Mouse (Mus musculus) forebrain, embryonic 14.5 days (tissue): ENCODE data around the gene Negr1. TPM values are rescaled to one million over a fixed set of nuclear protein-coding genes. Genes with fewer than 3 reads are reported as not detected.

Experiments used
- ATAC-seq: fragments of 200-750 bp; cut with Nextera tagmentation; 2 replicates; pipeline ENCODE4 v1.8.0; 2017; ENCODE audit warnings: mild to moderate bottlenecking, moderate library complexity
- DNase-seq: peaks from one replicate; pipeline ENCODE4 v3.0.0-alpha.2; 2015; ENCODE audit warnings: low spot score
- H3K27ac ChIP-seq: fragments of 300-500 bp; sonication (generic); 2 replicates; pipeline ENCODE4 v1.5.1; 2014; ENCODE audit warnings: low read depth, mild to moderate bottlenecking, control low read depth, low read length, moderate library complexity
- H3K27me3 ChIP-seq: fragments of 300-500 bp; sonication (generic); replicated peaks from 2 replicates; pipeline ENCODE4 v1.6.1; 2014; ENCODE audit warnings: low read length, control low read depth, mixed read lengths; ENCODE audit not compliant: control insufficient read depth, insufficient read depth
- H3K36me3 ChIP-seq: fragments of 300-500 bp; sonication (generic); 2 replicates; pipeline ENCODE4 v1.6.1; 2014; ENCODE audit warnings: low read length, control low read depth; ENCODE audit not compliant: control insufficient read depth, insufficient read depth
- H3K4me1 ChIP-seq: fragments of 300-500 bp; sonication (generic); 2 replicates; pipeline ENCODE4 v1.6.1; 2014; ENCODE audit warnings: antibody characterized with exemption, low read length, control low read depth; ENCODE audit not compliant: control insufficient read depth, insufficient read depth
- H3K4me2 ChIP-seq: fragments of 300-500 bp; sonication (generic); 2 replicates; pipeline ENCODE4 v1.6.1; 2014; ENCODE audit warnings: mild to moderate bottlenecking, control low read depth, low read length
- H3K4me3 ChIP-seq: fragments of 300-500 bp; sonication (generic); 2 replicates; pipeline ENCODE4 v1.5.1; 2014; ENCODE audit warnings: low read depth, low read length, control low read depth
- H3K9ac ChIP-seq: fragments of 300-500 bp; sonication (generic); 2 replicates; pipeline ENCODE4 v1.6.1; 2014; ENCODE audit warnings: mild to moderate bottlenecking, low read length, control low read depth, moderate library complexity
- H3K9me3 ChIP-seq: fragments of 300-500 bp; sonication (generic); replicated peaks from 2 replicates; pipeline ENCODE4 v1.6.1; 2016; ENCODE audit warnings: low read length, control low read depth, mixed read lengths; ENCODE audit not compliant: control insufficient read depth
- WGBS: fragments of 180-500 bp; shearing (Covaris S2); extraction: QIAGEN DNeasy Blood & Tissue Kit; methylation state at CpG from one replicate; pipeline ENCODE4 v1.1.7; 2014; 5-methylcytosine and 5-hydroxymethylcytosine counted together
- polyA plus RNA-seq: library from polyadenylated mRNA; unstranded; fragments of >200 nt; fragmentation: Nextera tagmentation; extraction: Ambion mirVana; gene quantifications from 2 replicates; pipeline ENCODE4 v1.2.1, GENCODE M21; 2014

Gene Negr1
- polyA plus RNA-seq, 1 experiment from 2014 or later: 28.3 TPM

DNA sequence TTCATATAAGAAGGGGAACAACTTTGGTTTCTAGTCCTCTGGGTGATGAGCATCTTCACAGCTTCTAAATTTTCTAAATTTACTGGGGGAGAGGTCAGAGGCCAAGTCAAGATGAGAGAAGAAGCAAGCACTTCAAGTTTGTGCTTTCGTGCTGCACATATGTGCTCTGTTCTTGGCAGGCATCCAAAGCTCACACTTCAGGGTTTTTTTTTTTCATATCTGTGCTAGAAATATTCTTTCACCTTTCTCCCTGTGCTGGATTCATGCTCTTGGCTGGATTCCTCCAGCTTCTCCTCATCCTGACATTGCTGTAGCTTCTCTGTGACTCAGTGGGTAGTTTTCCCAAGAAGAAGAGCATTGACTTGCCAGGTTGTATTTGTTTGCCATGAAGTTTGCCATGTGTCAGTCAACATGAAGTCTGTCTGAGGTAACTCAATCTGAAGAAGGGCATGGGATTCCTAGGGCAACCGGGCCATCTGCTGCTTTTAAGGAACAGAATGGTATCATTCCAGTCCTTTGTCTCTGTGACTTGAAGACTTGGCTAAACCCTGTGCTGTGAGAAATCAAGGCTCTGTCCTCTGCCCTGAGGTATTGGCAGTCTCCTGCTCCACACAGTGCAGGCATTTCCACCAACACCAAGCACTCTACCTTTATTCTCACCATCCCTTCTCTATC, 204.7 kb downstream of the Negr1 start:
- H3K27me3 ChIP-seq: no peaks in the 10 kb centered on the region
- H3K4me3 ChIP-seq: no peak overlapping the region
- H3K4me2 ChIP-seq: no peak overlapping the region
- WGBS: 46% methylated on average over 2 of the region's 2 CpGs
- H3K27ac ChIP-seq: no peak overlapping the region; the same call in 1 of the 2 replicates
- ATAC-seq (peak; percentile 45; the same call in 1 of the 2 replicates), DNase-seq (peak; percentile 46)
- no peaks in the 10 kb centered on the region for H3K9me3 ChIP-seq
- H3K36me3 ChIP-seq: no peaks in the 10 kb centered on the region
- 0 out of 2 replicates have a peak, but pooled peaks cover 7% of the 10 kb centered on the region for H3K4me1 ChIP-seq
- H3K9ac ChIP-seq: no peak overlapping the region

GRCm38 (mm10) chr3:156771626-156772025, 210.0 kb downstream of the Negr1 start:
- Histone ChIP-seq H3K27me3 (no peaks in the 10 kb centered on the region), H3K9ac (no peak overlapping the region), H3K4me2 (no peak overlapping the region), H3K36me3 (no peaks in the 10 kb centered on the region), H3K27ac (no peak overlapping the region), H3K4me1 (0 out of 2 replicates have a peak, but pooled peaks cover 5% of the 10 kb centered on the region), H3K9me3 (no peaks in the 10 kb centered on the region), H3K4me3 (no peak overlapping the region)
- 79% methylated on average over 2 of the region's 2 CpGs for WGBS
- ATAC-seq (no peak), DNase-seq (no peak)

GRCm38 (mm10) chr3:156772057-156772456, 210.5 kb downstream of the Negr1 start:
- H3K27ac ChIP-seq: no peak overlapping the region
- H3K4me2 ChIP-seq: no peak overlapping the region
- H3K4me1 ChIP-seq: peaks cover 4% of the 10 kb centered on the region; the same call in 1 of the 2 replicates
- no peak overlapping the region for H3K9ac ChIP-seq
- 48% methylated on average over 1 of the region's 1 CpGs for WGBS
- H3K36me3 ChIP-seq: no peaks in the 10 kb centered on the region
- ATAC-seq: peak; percentile 74; the same call in 1 of the 2 replicates
- no peaks in the 10 kb centered on the region for H3K9me3 ChIP-seq
- no peak overlapping the region for H3K4me3 ChIP-seq
- peak; percentile 40 for DNase-seq
- no peaks in the 10 kb centered on the region for H3K27me3 ChIP-seq

DNA sequence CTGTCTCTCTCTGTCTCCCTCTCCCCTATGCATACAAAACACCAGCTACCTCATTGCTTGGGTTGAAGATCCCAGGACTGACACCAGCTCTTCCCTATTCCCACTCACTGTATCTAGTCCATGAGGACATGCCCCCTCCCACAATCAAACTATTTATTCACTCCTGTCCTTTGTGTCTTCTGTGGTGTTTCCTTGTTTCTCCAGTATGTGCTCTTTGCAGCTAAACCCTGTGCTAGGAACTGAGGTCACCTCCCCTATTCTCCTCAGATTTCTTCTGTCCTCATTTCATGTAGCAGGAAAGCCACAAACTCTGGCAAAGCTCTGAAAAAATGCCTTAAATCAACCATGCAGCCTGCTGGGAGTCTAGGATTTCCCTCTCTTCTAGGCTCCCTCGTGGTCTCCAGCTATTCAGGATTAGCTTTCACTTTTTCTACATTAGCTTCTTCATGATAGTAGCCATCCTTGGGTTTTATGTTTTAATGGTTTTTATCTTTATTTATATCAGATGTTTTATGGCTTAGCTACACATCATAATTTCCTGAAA, 222.8 kb downstream of the Negr1 start:
- ATAC-seq (no peak), DNase-seq (no peak)
- H3K36me3 ChIP-seq: no peaks in the 10 kb centered on the region
- no peaks in the 10 kb centered on the region for H3K27me3 ChIP-seq
- no peaks in the 10 kb centered on the region for H3K9me3 ChIP-seq
- no peak overlapping the region for H3K27ac ChIP-seq
- H3K9ac ChIP-seq: no peak overlapping the region
- no peak overlapping the region for H3K4me2 ChIP-seq
- no peak overlapping the region for H3K4me3 ChIP-seq
- WGBS: 48% methylated on average over 1 of the region's 1 CpGs
- H3K4me1 ChIP-seq: no peaks in the 10 kb centered on the region

DNA sequence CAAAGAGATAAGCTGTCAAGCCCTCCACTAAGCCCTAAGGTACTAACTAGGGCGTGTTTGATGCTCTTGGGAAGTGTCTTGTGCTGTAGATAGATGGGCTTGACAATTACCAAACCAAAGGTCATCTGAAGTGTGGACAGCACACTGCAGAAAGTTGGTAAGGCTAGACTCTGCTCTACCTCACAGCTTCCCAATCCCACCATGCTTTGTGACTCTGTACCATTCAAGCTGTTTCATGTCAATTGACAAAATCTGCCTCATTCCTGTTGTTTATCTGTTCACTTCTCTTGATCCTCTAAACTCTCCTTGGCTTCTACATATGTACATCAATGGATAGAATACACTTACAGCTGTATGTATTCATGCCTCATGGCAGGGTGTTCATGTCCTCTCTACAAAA, 224.8 kb downstream of the Negr1 start:
- no peak for ATAC-seq
- WGBS: 77% methylated on average over 1 of the region's 1 CpGs
- H3K9ac ChIP-seq: no peak overlapping the region

GRCm38 (mm10) chr3:156791234-156791633, 229.6 kb downstream of the Negr1 start:
- Histone ChIP-seq H3K4me1 (peaks cover 3% of the 10 kb centered on the region), H3K36me3 (no peaks in the 10 kb centered on the region), H3K4me3 (no peak overlapping the region), H3K9me3 (no peaks in the 10 kb centered on the region), H3K9ac (no peak overlapping the region), H3K4me2 (no peak overlapping the region), H3K27me3 (no peaks in the 10 kb centered on the region), H3K27ac (no peak overlapping the region)
- ATAC-seq: peak; percentile 67; the same call in 1 of the 2 replicates
- DNase-seq: peak; percentile 38

More for the DNA sequence above, 224.8 kb downstream of the Negr1 start:
- H3K9me3 ChIP-seq: no peaks in the 10 kb centered on the region
- no peak overlapping the region for H3K4me3 ChIP-seq
- H3K27me3 ChIP-seq: no peaks in the 10 kb centered on the region
- DNase-seq: no peak
- no peaks in the 10 kb centered on the region for H3K36me3 ChIP-seq
- H3K4me2 ChIP-seq: no peak overlapping the region
- H3K4me1 ChIP-seq: no peaks in the 10 kb centered on the region; the same call in 1 of the 2 replicates
- H3K27ac ChIP-seq: no peak overlapping the region

DNA sequence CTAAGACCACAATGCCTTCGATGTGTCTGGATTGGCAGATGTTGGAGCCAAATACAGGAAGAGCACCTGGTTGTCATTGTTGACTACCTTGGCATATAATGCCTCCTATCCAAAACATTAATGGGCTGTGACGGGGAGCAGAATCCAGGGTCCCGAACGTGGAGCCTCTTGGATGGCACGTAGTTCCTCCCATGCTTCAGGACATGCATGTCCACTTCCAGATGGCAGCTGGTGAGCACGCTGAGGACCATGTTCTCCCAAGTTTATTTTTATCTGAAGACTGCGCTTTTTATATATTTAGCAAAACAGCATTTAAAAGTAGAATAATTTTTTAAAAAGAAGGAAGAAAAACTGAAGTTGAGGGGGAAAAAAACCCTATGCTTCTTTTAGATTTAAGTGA, 231.1 kb downstream of the Negr1 start:
- DNase-seq: no peak
- no peak overlapping the region for H3K4me3 ChIP-seq

DNA sequence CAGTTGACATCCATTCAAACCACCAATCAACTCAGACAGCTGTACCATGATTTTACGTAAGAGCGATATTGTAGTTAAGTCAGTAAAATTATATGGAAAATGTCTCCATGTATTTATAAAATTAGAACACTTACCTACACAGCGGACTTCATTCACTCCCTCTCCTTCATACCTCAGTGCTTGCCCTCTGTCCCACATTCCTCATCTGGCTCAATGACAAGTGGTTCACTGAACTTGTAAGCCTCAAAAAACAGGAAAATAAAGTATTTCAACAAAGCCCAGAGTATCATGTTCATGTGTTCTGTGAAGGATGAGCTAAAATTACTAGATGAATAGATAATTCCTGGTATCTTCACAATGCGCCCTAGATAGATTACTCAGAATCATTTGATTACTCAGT, 232.5 kb downstream of the Negr1 start:
- no peaks in the 10 kb centered on the region for H3K27me3 ChIP-seq
- no peaks in the 10 kb centered on the region for H3K9me3 ChIP-seq
- no peak overlapping the region for H3K4me3 ChIP-seq
- ATAC-seq (no peak), DNase-seq (no peak)
- H3K4me2 ChIP-seq: no peak overlapping the region
- no peak overlapping the region for H3K9ac ChIP-seq
- WGBS: 90% methylated on average over 4 of the region's 4 CpGs
- H3K4me1 ChIP-seq: peaks cover 3% of the 10 kb centered on the region
- H3K36me3 ChIP-seq: no peaks in the 10 kb centered on the region
- H3K27ac ChIP-seq: no peak overlapping the region

More for the DNA sequence above, 231.1 kb downstream of the Negr1 start:
- H3K27me3 ChIP-seq: no peaks in the 10 kb centered on the region
- H3K36me3 ChIP-seq: no peaks in the 10 kb centered on the region
- WGBS: 94% methylated on average over 7 of the region's 7 CpGs
- no peaks in the 10 kb centered on the region for H3K9me3 ChIP-seq
- peaks cover 3% of the 10 kb centered on the region for H3K4me1 ChIP-seq
- no peak overlapping the region for H3K4me2 ChIP-seq
- H3K27ac ChIP-seq: no peak overlapping the region
- no peak for ATAC-seq
- no peak overlapping the region for H3K9ac ChIP-seq

DNA sequence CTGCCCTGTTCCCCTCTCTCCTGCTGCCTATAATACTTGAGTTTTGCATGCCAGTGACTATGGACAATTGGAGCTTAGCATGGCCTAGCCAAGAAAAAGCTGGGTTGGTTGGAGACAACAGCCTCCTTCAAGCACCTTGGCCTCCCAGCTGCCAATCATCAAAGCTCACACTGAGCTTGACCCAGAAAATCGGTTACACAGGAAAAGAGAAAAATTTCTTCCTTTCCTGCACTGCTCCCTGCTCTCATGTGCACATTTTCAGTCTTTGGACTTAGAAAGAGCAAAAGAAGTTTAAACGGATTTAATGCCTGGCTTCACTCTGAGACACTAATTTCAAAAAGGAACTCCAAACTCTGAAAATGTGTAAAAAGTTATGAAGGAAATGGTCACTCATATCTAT, 233.0 kb downstream of the Negr1 start:
- no peaks in the 10 kb centered on the region for H3K36me3 ChIP-seq
- WGBS: 30% methylated on average over 2 of the region's 2 CpGs
- ATAC-seq: no peak

More for the DNA sequence above, 233.0 kb downstream of the Negr1 start:
- no peak for DNase-seq
- Histone ChIP-seq H3K4me1 (peaks cover 3% of the 10 kb centered on the region), H3K4me2 (no peak overlapping the region), H3K9ac (no peak overlapping the region), H3K27me3 (no peaks in the 10 kb centered on the region), H3K27ac (no peak overlapping the region), H3K9me3 (no peaks in the 10 kb centered on the region), H3K4me3 (no peak overlapping the region)
